Mouse (Mus musculus) frontal cortex, postnatal 14 days (tissue): ENCODE data around the gene Id2.

Experiments
- DNase-seq, 2 experiments: peaks; one replicate each; pipeline ENCODE4 v3.0.0; 2022; ENCODE audit warnings: low spot score in 2 of 2

Gene Id2

GRCm38 (mm10) chr12:25104541-25104940 is 7.6 kb upstream of the Id2 start:
- no peak for DNase-seq

GRCm38 (mm10) chr12:25103911-25104310 is 7.0 kb upstream of the Id2 start:
- DNase-seq: no peak

GRCm38 (mm10) chr12:25101389-25101788 is 4.4 kb upstream of the Id2 start:
- DNase-seq: no peak

GRCm38 (mm10) chr12:25100411-25101217 is 3.7 kb upstream of the Id2 start:
- DNase-seq: peak; percentile 33 to 55

- peak in 1 of 2 experiments; percentile 28 for DNase-seq
Measured at GRCm38 (mm10) chr12:25099563-25100408, 2.8 kb upstream of the Id2 start.

- peak in 1 of 2 experiments; percentile 37 for DNase-seq
Measured at GRCm38 (mm10) chr12:25099313-25099562, 2.3 kb upstream of the Id2 start.

- peak; percentile 83 to 85 for DNase-seq
Measured at GRCm38 (mm10) chr12:25098561-25099312, 1.8 kb upstream of the Id2 start.

GRCm38 (mm10) chr12:25098161-25098550 is 1.2 kb upstream of the Id2 start:
- DNase-seq: no peak

- DNase-seq: peak in 1 of 2 experiments; percentile 41
Measured at GRCm38 (mm10) chr12:25097210-25098160, 545 bp upstream of the Id2 start.

GRCm38 (mm10) chr12:25096640-25097051 is 294 bp downstream of the Id2 start:
- DNase-seq: no peak

GRCm38 (mm10) chr12:25095974-25096639 is 833 bp downstream of the Id2 start:
- DNase-seq: peak; percentile 97

- peak in 1 of 2 experiments; percentile 57 for DNase-seq
Measured at GRCm38 (mm10) chr12:25095538-25095937, 1.4 kb downstream of the Id2 start.

GRCm38 (mm10) chr12:25094621-25095521 is 2.1 kb downstream of the Id2 start:
- no peak for DNase-seq

GRCm38 (mm10) chr12:25093241-25093774 is 3.6 kb downstream of the Id2 start:
- no peak for DNase-seq

GRCm38 (mm10) chr12:25092751-25093211 is 4.2 kb downstream of the Id2 start:
- peak in 1 of 2 experiments; percentile 31 for DNase-seq

GRCm38 (mm10) chr12:25092027-25092704 is 4.8 kb downstream of the Id2 start:
- peak; percentile 77 to 89 for DNase-seq

- DNase-seq: no peak
Measured at GRCm38 (mm10) chr12:25089433-25089832, 7.5 kb downstream of the Id2 start.

- no peak for DNase-seq
Measured at GRCm38 (mm10) chr12:25086966-25087365, 10.0 kb downstream of the Id2 start.
